Mouse (Mus musculus) embryonic fibroblast, embryonic 13.5 days (primary cell): ENCODE results near the gene Rpl9-ps6.

Source experiments
- CTCF ChIP-seq: IDR thresholded peaks from 2 replicates; pipeline ENCODE4 v1.5.1; 2011; ENCODE audit warnings: mild to moderate bottlenecking, control low read depth, low read length, moderate library complexity, borderline replicate concordance; ENCODE audit not compliant: insufficient read depth
- POLR2A ChIP-seq: IDR thresholded peaks from 2 replicates; pipeline ENCODE4 v1.6.1; 2011; ENCODE audit warnings: low read depth, mild to moderate bottlenecking, control low read depth, low read length, moderate library complexity

GRCm38 (mm10) chr19:32465228-32465627 lies 1.1 kb downstream of the Rpl9-ps6 start:
- TF ChIP-seq CTCF = no peak
- TF ChIP-seq POLR2A = no peak
